Mouse (Mus musculus) MEL-GATA-1-ER (cell line): Measurements from ENCODE around the gene Ddost.

Source experiments
- DNase-seq: peaks from one replicate; pipeline ENCODE4 v3.0.0-alpha.2; 2012; ENCODE audit warnings: low read depth; ENCODE audit errors: extremely low read depth

Gene Ddost

GRCm38 (mm10) chr4:138335648-138336047 lies 31.1 kb downstream of the Ddost start:
- DNase-seq, result no peak

GRCm38 (mm10) chr4:138336876-138337275 lies 32.3 kb downstream of the Ddost start:
- DNase-seq, result peak; percentile 66

GRCm38 (mm10) chr4:138337341-138337740 lies 32.8 kb downstream of the Ddost start:
- no peak for DNase-seq

- DNase-seq, result no peak
Measured at GRCm38 (mm10) chr4:138339963-138340362, 35.4 kb downstream of the Ddost start.

GRCm38 (mm10) chr4:138341393-138341792 lies 36.9 kb downstream of the Ddost start:
- no peak for DNase-seq

GRCm38 (mm10) chr4:138342048-138342447 lies 37.5 kb downstream of the Ddost start:
- no peak for DNase-seq

- no peak for DNase-seq
Measured at GRCm38 (mm10) chr4:138342778-138343177, 38.2 kb downstream of the Ddost start.

- DNase-seq, result no peak
Measured at GRCm38 (mm10) chr4:138343341-138343837, 38.9 kb downstream of the Ddost start.

GRCm38 (mm10) chr4:138344891-138345545 lies 40.5 kb downstream of the Ddost start:
- peak; percentile 60 for DNase-seq

GRCm38 (mm10) chr4:138347280-138347679 lies 42.8 kb downstream of the Ddost start:
- no peak for DNase-seq

GRCm38 (mm10) chr4:138348716-138349115 lies 44.2 kb downstream of the Ddost start:
- no peak for DNase-seq

GRCm38 (mm10) chr4:138351821-138352220 lies 47.3 kb downstream of the Ddost start:
- DNase-seq, result no peak

GRCm38 (mm10) chr4:138352692-138353091 lies 48.2 kb downstream of the Ddost start:
- DNase-seq, result no peak

- DNase-seq, result no peak
Measured at GRCm38 (mm10) chr4:138353438-138354171, 49.1 kb downstream of the Ddost start.

- DNase-seq, result peak; percentile 28
Measured at GRCm38 (mm10) chr4:138355496-138355895, 51.0 kb downstream of the Ddost start.

GRCm38 (mm10) chr4:138356141-138356540 lies 51.6 kb downstream of the Ddost start:
- DNase-seq, result peak; percentile 45

- no peak for DNase-seq
Measured at GRCm38 (mm10) chr4:138356551-138356950, 52.0 kb downstream of the Ddost start.

GRCm38 (mm10) chr4:138358176-138358575 lies 53.6 kb downstream of the Ddost start:
- DNase-seq, result no peak

- no peak for DNase-seq
Measured at GRCm38 (mm10) chr4:138361370-138361821, 56.9 kb downstream of the Ddost start.
